Mouse (Mus musculus) brain, embryonic 14.5 days (tissue): ENCODE data around the gene Poglut1.

Source experiments
- CTCF ChIP-seq: fragments of 200-500 bp; IDR thresholded peaks from 2 replicates; pipeline ENCODE4 v1.5.1; 2012; ENCODE audit warnings: inconsistent platforms, mild to moderate bottlenecking, moderate library complexity, borderline replicate concordance; ENCODE audit not compliant: insufficient read depth, insufficient read length; ENCODE audit errors: extremely low read depth
- POLR2A ChIP-seq: fragments of 200-500 bp; IDR thresholded peaks from 2 replicates; pipeline ENCODE4 v1.6.1; 2012; ENCODE audit warnings: mild to moderate bottlenecking, inconsistent platforms, borderline replicate concordance; ENCODE audit not compliant: poor library complexity, insufficient read depth, insufficient read length, severe bottlenecking; ENCODE audit errors: extremely low read depth

GRCm38 (mm10) chr16:38476312-38477240 is 73.5 kb downstream of the Poglut1 start:
- no peak for TF ChIP-seq POLR2A
- no peak for TF ChIP-seq CTCF
